Mouse (Mus musculus) liver, postnatal 0 days (tissue): ENCODE measurements around the gene Mmp27.

ENCODE experiments used
- CTCF ChIP-seq: sonication (generic); IDR thresholded peaks from 2 replicates; pipeline ENCODE4 v1.5.1; 2016; ENCODE audit warnings: antibody characterized with exemption, low read depth
- EP300 ChIP-seq: IDR thresholded peaks from 2 replicates; pipeline ENCODE4 v1.6.1; 2016; ENCODE audit warnings: antibody characterized with exemption, low read depth, mild to moderate bottlenecking

DNA sequence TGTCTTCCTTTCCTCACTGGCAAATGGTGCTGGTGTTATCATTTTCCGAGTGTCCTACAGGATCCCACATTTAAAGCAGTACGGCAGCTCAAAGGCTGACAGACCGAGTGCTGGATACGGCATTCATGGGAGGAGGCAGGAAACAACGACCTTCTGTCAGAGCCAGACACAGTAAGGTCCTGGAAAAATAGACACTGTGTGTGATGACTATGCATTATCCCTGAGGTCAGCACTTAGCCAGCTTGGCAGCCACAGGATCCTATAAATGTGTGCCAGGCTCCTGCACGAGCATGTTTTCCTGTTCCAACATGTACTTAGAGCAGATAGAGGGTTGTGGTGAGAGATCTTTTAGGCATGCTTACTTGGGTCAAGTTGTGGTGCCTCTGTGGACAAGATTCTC lies 32.8 kb downstream of the Mmp27 start:
- TF ChIP-seq CTCF = no peak
- TF ChIP-seq EP300 = no peak
